Mouse (Mus musculus) midbrain, embryonic 13.5 days (tissue): ENCODE data around the gene Enah. TPM values are rescaled to one million over a fixed set of nuclear protein-coding genes. Genes with fewer than 3 reads are reported as not detected.

Source experiments
- ATAC-seq: fragments of 200-750 bp; cut with Nextera tagmentation; 2 replicates; pipeline ENCODE4 v1.8.0; 2017; ENCODE audit warnings: mild to moderate bottlenecking, moderate TSS enrichment, moderate library complexity
- H3K27ac ChIP-seq: fragments of 300-500 bp; sonication (generic); 2 replicates; pipeline ENCODE4 v1.5.1; 2015; ENCODE audit warnings: inconsistent platforms, mild to moderate bottlenecking, moderate library complexity
- H3K27me3 ChIP-seq: fragments of 300-500 bp; sonication (generic); 2 replicates; pipeline ENCODE4 v1.6.1; 2015; ENCODE audit warnings: mild to moderate bottlenecking, inconsistent platforms
- H3K36me3 ChIP-seq: fragments of 300-500 bp; sonication (generic); 2 replicates; pipeline ENCODE4 v1.6.1; 2015; ENCODE audit warnings: mild to moderate bottlenecking, inconsistent platforms
- H3K4me1 ChIP-seq: fragments of 300-500 bp; sonication (generic); replicated peaks from 2 replicates; pipeline ENCODE4 v1.6.1; 2015; ENCODE audit warnings: inconsistent platforms
- H3K4me2 ChIP-seq: fragments of 300-500 bp; sonication (generic); replicated peaks from 2 replicates; pipeline ENCODE4 v1.6.1; 2015; ENCODE audit warnings: moderate library complexity, mild to moderate bottlenecking, inconsistent platforms
- H3K4me3 ChIP-seq: fragments of 300-500 bp; sonication (generic); replicated peaks from 2 replicates; pipeline ENCODE4 v1.5.1; 2015; ENCODE audit warnings: mild to moderate bottlenecking, inconsistent platforms
- H3K9ac ChIP-seq: fragments of 300-500 bp; sonication (generic); replicated peaks from 2 replicates; pipeline ENCODE4 v1.6.1; 2015; ENCODE audit warnings: mild to moderate bottlenecking, inconsistent platforms
- H3K9me3 ChIP-seq: fragments of 300-500 bp; sonication (generic); 2 replicates; pipeline ENCODE4 v1.6.1; 2016; ENCODE audit warnings: mild to moderate bottlenecking, inconsistent platforms
- WGBS: fragments of 180-500 bp; shearing (Covaris S2); methylation state at CpG from one replicate; pipeline ENCODE4 v1.1.7; 2015; 5-methylcytosine and 5-hydroxymethylcytosine counted together
- polyA plus RNA-seq: library from polyadenylated mRNA; unstranded; fragments of >200 nt; fragmentation: Nextera tagmentation; extraction: Ambion mirVana; gene quantifications from 2 replicates; pipeline ENCODE4 v1.2.1, GENCODE M21; 2015

The Enah gene
- polyA plus RNA-seq, 1 experiment from 2014 or later: 37.9 TPM

GRCm38 (mm10) chr1:181863431-181863830, 156.4 kb downstream of the Enah start:
- WGBS: 38% methylated on average over 8 of the region's 8 CpGs
- Histone ChIP-seq H3K27me3 (no peaks in the 10 kb centered on the region), H3K9ac (no peak overlapping the region), H3K9me3 (no peaks in the 10 kb centered on the region), H3K36me3 (no peaks in the 10 kb centered on the region), H3K4me3 (no peak overlapping the region), H3K4me1 (peaks cover 12% of the 10 kb centered on the region), H3K4me2 (no peak overlapping the region), H3K27ac (no peak overlapping the region)
- ATAC-seq: no peak

- H3K9ac ChIP-seq: no peak overlapping the region
- H3K4me2 ChIP-seq: no peak overlapping the region
- no peaks in the 10 kb centered on the region for H3K36me3 ChIP-seq
- no peak overlapping the region for H3K4me3 ChIP-seq
- 49% methylated on average over 16 of the region's 16 CpGs for WGBS
- H3K27me3 ChIP-seq: no peaks in the 10 kb centered on the region
- peaks cover 12% of the 10 kb centered on the region for H3K4me1 ChIP-seq
- no peaks in the 10 kb centered on the region for H3K9me3 ChIP-seq
- H3K27ac ChIP-seq: no peak overlapping the region
- peak; percentile 62; the same call in 1 of the 2 replicates for ATAC-seq
These were observed 157.0 kb downstream of the Enah start for GRCm38 (mm10) chr1:181862676-181863374.

- Histone ChIP-seq H3K27me3 (no peaks in the 10 kb centered on the region), H3K9me3 (no peaks in the 10 kb centered on the region), H3K4me3 (no peak overlapping the region), H3K36me3 (no peaks in the 10 kb centered on the region), H3K9ac (no peak overlapping the region), H3K4me1 (peaks cover 12% of the 10 kb centered on the region), H3K4me2 (no peak overlapping the region), H3K27ac (no peak overlapping the region)
- WGBS: 85% methylated on average over 2 of the region's 2 CpGs
- ATAC-seq: no peak
These were observed 158.4 kb downstream of the Enah start for GRCm38 (mm10) chr1:181861181-181861902.

GRCm38 (mm10) chr1:181860659-181861058, 159.1 kb downstream of the Enah start:
- no peaks in the 10 kb centered on the region for H3K9me3 ChIP-seq
- H3K4me3 ChIP-seq: no peak overlapping the region
- WGBS: 56% methylated on average over 5 of the region's 5 CpGs
- no peaks in the 10 kb centered on the region for H3K36me3 ChIP-seq
- no peak overlapping the region for H3K27ac ChIP-seq
- no peak overlapping the region for H3K4me2 ChIP-seq
- no peak overlapping the region for H3K9ac ChIP-seq
- H3K4me1 ChIP-seq: peaks cover 12% of the 10 kb centered on the region
- H3K27me3 ChIP-seq: no peaks in the 10 kb centered on the region
- no peak for ATAC-seq

- Histone ChIP-seq H3K4me1 (peaks cover 6% of the 10 kb centered on the region; the same call in 1 of the 2 replicates), H3K27me3 (0 out of 2 replicates have a peak, but pooled peaks cover 2% of the 10 kb centered on the region), H3K4me2 (no peak overlapping the region), H3K9ac (no peak overlapping the region), H3K36me3 (no peaks in the 10 kb centered on the region), H3K9me3 (no peaks in the 10 kb centered on the region), H3K4me3 (no peak overlapping the region), H3K27ac (no peak overlapping the region)
- no peak for ATAC-seq
- 86% methylated on average over 2 of the region's 2 CpGs for WGBS
These were observed 163.5 kb downstream of the Enah start for GRCm38 (mm10) chr1:181856329-181856728.

GRCm38 (mm10) chr1:181854829-181855228, 165.0 kb downstream of the Enah start:
- no peak overlapping the region for H3K9ac ChIP-seq
- no peaks in the 10 kb centered on the region for H3K36me3 ChIP-seq
- no peak overlapping the region for H3K27ac ChIP-seq
- no peak overlapping the region for H3K4me3 ChIP-seq
- no peak for ATAC-seq
- 0 out of 2 replicates have a peak, but pooled peaks cover 2% of the 10 kb centered on the region for H3K27me3 ChIP-seq
- H3K9me3 ChIP-seq: no peaks in the 10 kb centered on the region
- 97% methylated on average over 2 of the region's 2 CpGs for WGBS
- no peak overlapping the region for H3K4me2 ChIP-seq
- peaks cover 6% of the 10 kb centered on the region; the same call in 1 of the 2 replicates for H3K4me1 ChIP-seq

- no peak overlapping the region; the same call in 1 of the 2 replicates for H3K9ac ChIP-seq
- H3K27me3 ChIP-seq: 0 out of 2 replicates have a peak, but pooled peaks cover 2% of the 10 kb centered on the region
- 0 out of 2 replicates have a peak, but pooled peaks have one; percentile 24 for ATAC-seq
- H3K27ac ChIP-seq: no peak overlapping the region
- peaks cover 6% of the 10 kb centered on the region; the same call in 1 of the 2 replicates for H3K4me1 ChIP-seq
- H3K4me2 ChIP-seq: peak overlapping the region; percentile 34
- H3K36me3 ChIP-seq: no peaks in the 10 kb centered on the region
- H3K4me3 ChIP-seq: peak overlapping the region; percentile 9
- 13% methylated on average over 21 of the region's 21 CpGs for WGBS
- H3K9me3 ChIP-seq: no peaks in the 10 kb centered on the region
These were observed 166.6 kb downstream of the Enah start for GRCm38 (mm10) chr1:181853081-181853736.

- no peak overlapping the region for H3K27ac ChIP-seq
- no peaks in the 10 kb centered on the region for H3K9me3 ChIP-seq
- H3K9ac ChIP-seq: no peak overlapping the region
- no peak for ATAC-seq
- WGBS: 50% methylated on average over 13 of the region's 13 CpGs
- peaks cover 6% of the 10 kb centered on the region; the same call in 1 of the 2 replicates for H3K4me1 ChIP-seq
- H3K4me2 ChIP-seq: no peak overlapping the region
- 0 out of 2 replicates have a peak, but pooled peaks cover 2% of the 10 kb centered on the region for H3K27me3 ChIP-seq
- no peaks in the 10 kb centered on the region for H3K36me3 ChIP-seq
- no peak overlapping the region for H3K4me3 ChIP-seq
These were observed 167.3 kb downstream of the Enah start for GRCm38 (mm10) chr1:181852466-181852865.

- Histone ChIP-seq H3K4me1 (peaks cover 6% of the 10 kb centered on the region; the same call in 1 of the 2 replicates), H3K9me3 (no peaks in the 10 kb centered on the region), H3K27me3 (0 out of 2 replicates have a peak, but pooled peaks cover 2% of the 10 kb centered on the region), H3K36me3 (no peaks in the 10 kb centered on the region), H3K4me2 (no peak overlapping the region), H3K27ac (no peak overlapping the region), H3K9ac (no peak overlapping the region), H3K4me3 (no peak overlapping the region)
- no peak for ATAC-seq
- 93% methylated on average over 12 of the region's 12 CpGs for WGBS
These were observed 168.1 kb downstream of the Enah start for GRCm38 (mm10) chr1:181851521-181852310.

- Histone ChIP-seq H3K9ac (no peak overlapping the region), H3K4me3 (no peak overlapping the region), H3K36me3 (no peaks in the 10 kb centered on the region), H3K4me1 (peaks cover 6% of the 10 kb centered on the region; the same call in 1 of the 2 replicates), H3K27me3 (0 out of 2 replicates have a peak, but pooled peaks cover 2% of the 10 kb centered on the region), H3K27ac (no peak overlapping the region), H3K9me3 (no peaks in the 10 kb centered on the region), H3K4me2 (no peak overlapping the region)
- 83% methylated on average over 4 of the region's 4 CpGs for WGBS
- ATAC-seq: no peak
These were observed 169.3 kb downstream of the Enah start for GRCm38 (mm10) chr1:181850441-181850840.

- 90% methylated on average over 1 of the region's 1 CpGs for WGBS
- H3K4me2 ChIP-seq: no peak overlapping the region
- ATAC-seq: no peak
These were observed 171.6 kb downstream of the Enah start for GRCm38 (mm10) chr1:181848210-181848609.

More at GRCm38 (mm10) chr1:181848210-181848609, 171.6 kb downstream of the Enah start:
- Histone ChIP-seq H3K4me1 (peaks cover 5% of the 10 kb centered on the region), H3K27ac (no peak overlapping the region), H3K9me3 (no peaks in the 10 kb centered on the region), H3K36me3 (no peaks in the 10 kb centered on the region), H3K27me3 (peaks cover 8% of the 10 kb centered on the region), H3K9ac (no peak overlapping the region), H3K4me3 (no peak overlapping the region)
